Mouse (Mus musculus) liver, embryonic 12.5 days (tissue): ENCODE measurements around the gene Fgd5. TPM values are rescaled to one million over a fixed set of nuclear protein-coding genes. Genes with fewer than 3 reads are reported as not detected.
"Not testable (repeated sequence)": the region's sequence is repeated elsewhere in the genome, so short reads cannot be mapped to it uniquely, and the experiment has no call there.

ENCODE experiments used
- ATAC-seq: fragments of 200-750 bp; cut with Nextera tagmentation; 2 replicates; pipeline ENCODE4 v1.8.0; 2017; ENCODE audit warnings: moderate number of reproducible peaks, mild to moderate bottlenecking, moderate library complexity
- H3K27ac ChIP-seq: fragments of 300-500 bp; sonication (generic); 2 replicates; pipeline ENCODE4 v1.5.1; 2016; ENCODE audit warnings: mild to moderate bottlenecking
- H3K27me3 ChIP-seq: fragments of 300-500 bp; sonication (generic); replicated peaks from 2 replicates; pipeline ENCODE4 v1.6.1; 2016; ENCODE audit warnings: mild to moderate bottlenecking, moderate library complexity
- H3K36me3 ChIP-seq: fragments of 300-500 bp; sonication (generic); 2 replicates; pipeline ENCODE4 v1.6.1; 2016; ENCODE audit warnings: mild to moderate bottlenecking, moderate library complexity
- H3K4me1 ChIP-seq: fragments of 300-500 bp; sonication (generic); 2 replicates; pipeline ENCODE4 v1.6.1; 2016
- H3K4me2 ChIP-seq: fragments of 300-500 bp; sonication (generic); 2 replicates; pipeline ENCODE4 v1.6.1; 2016; ENCODE audit warnings: mild to moderate bottlenecking, moderate library complexity
- H3K4me3 ChIP-seq: fragments of 300-500 bp; sonication (generic); 2 replicates; pipeline ENCODE4 v1.5.1; 2016; ENCODE audit warnings: mild to moderate bottlenecking, moderate library complexity
- H3K9ac ChIP-seq: fragments of 300-500 bp; sonication (generic); 2 replicates; pipeline ENCODE4 v1.6.1; 2016; ENCODE audit warnings: mild to moderate bottlenecking, moderate library complexity
- H3K9me3 ChIP-seq: fragments of 300-500 bp; sonication (generic); replicated peaks from 2 replicates; pipeline ENCODE4 v1.6.1; 2016; ENCODE audit warnings: mild to moderate bottlenecking, moderate library complexity
- WGBS: fragments of 180-500 bp; shearing (Covaris S2); methylation state at CpG from one replicate; pipeline ENCODE4 v1.1.7; 2016; ENCODE audit not compliant: insufficient replicate concordance; 5-methylcytosine and 5-hydroxymethylcytosine counted together
- polyA plus RNA-seq: library from polyadenylated mRNA; unstranded; fragments of >200 nt; fragmentation: Nextera tagmentation; extraction: Ambion mirVana; gene quantifications from 2 replicates; pipeline ENCODE4 v1.2.1, GENCODE M21; 2016

Fgd5 gene
- polyA plus RNA-seq, result 5.9 and 6.0 TPM in 2 replicates

DNA sequence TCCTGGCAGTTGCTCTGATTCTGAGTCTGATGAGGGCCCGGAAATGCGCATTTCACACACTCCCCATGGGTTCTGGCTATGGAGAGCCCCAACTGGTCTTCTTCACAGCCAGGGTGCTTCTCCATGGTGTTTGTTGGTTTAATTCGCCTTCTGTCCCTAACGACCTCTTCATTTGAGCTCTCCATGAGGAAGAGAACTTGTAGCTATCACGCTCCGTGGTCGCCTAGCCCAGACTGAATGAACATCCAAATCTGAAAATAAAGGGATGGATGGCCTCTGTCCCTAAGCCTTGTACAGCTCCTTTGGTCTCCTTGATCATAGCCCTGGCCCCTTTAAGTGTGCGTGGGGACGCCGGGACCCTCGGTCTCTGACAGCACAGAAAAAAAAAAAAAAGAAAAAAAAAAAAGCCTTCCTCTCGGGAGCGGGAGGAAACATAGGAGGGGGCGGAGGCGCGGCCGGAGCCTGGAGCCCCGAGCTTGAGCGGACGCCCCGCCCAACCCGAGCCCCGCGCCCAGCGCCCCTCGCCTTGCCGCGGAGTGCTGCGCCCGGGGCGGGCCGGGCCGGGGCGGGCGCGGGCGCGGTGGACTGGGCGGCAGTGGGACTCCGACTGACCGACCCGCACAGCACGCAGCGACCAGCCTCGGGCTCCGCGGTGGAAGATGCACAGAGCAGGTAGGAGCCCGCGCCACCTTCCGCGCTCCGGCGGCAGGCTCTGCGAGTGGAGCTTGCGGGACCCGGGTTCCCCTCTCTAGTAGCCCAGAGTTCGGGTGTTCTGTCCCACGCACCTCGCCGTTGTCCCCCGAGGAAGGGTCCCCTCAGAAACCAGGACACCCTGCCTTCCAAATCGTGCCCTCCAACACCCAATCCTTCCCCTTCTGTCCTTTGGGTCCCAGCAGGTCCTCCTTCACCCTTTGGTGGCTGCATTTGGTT lies at the start of gene Fgd5:
Gene Fgd5 (plus strand): TSS at position 508 of the 930 bp plus-strand sequence.
- Histone ChIP-seq H3K9me3 (no peaks in the 10 kb centered on the region), H3K36me3 (no peaks in the 10 kb centered on the region), H3K9ac (peak within 1 kb of the TSS; percentile 56), H3K4me3 (peak within 1 kb of the TSS; percentile 56), H3K27me3 (peaks cover 58% of the 10 kb centered on the region), H3K4me1 (0 out of 2 replicates have a peak, but pooled peaks cover 3% of the 10 kb centered on the region), H3K4me2 (peak within 1 kb of the TSS; percentile 66), H3K27ac (no peak within 1 kb of the TSS)
- 1% methylated on average over 48 of the region's 62 CpGs for WGBS
- ATAC-seq, result peak; percentile 30; the same call in 1 of the 2 replicates

- no peaks in the 10 kb centered on the region for H3K4me1 ChIP-seq
- no peak overlapping the region for H3K9ac ChIP-seq
- no peak for ATAC-seq
- H3K36me3 ChIP-seq, result no peaks in the 10 kb centered on the region
- no peaks in the 10 kb centered on the region for H3K27me3 ChIP-seq
- no peak overlapping the region for H3K4me2 ChIP-seq
- 75% methylated on average over 5 of the region's 5 CpGs for WGBS
- no peak overlapping the region for H3K27ac ChIP-seq
- H3K9me3 ChIP-seq, result no peaks in the 10 kb centered on the region
- no peak overlapping the region for H3K4me3 ChIP-seq
Measured at GRCm38 (mm10) chr6:91931231-91931630, 47.4 kb upstream of the Fgd5 start.

GRCm38 (mm10) chr6:91938491-91938890 lies 40.2 kb upstream of the Fgd5 start:
- Histone ChIP-seq H3K27me3 (no peaks in the 10 kb centered on the region), H3K4me1 (no peaks in the 10 kb centered on the region), H3K27ac (no peak overlapping the region), H3K4me3 (no peak overlapping the region), H3K4me2 (no peak overlapping the region), H3K9ac (no peak overlapping the region), H3K36me3 (no peaks in the 10 kb centered on the region), H3K9me3 (no peaks in the 10 kb centered on the region)
- WGBS, result 61% methylated on average over 4 of the region's 4 CpGs
- no peak for ATAC-seq

GRCm38 (mm10) chr6:91948426-91948825 lies 30.3 kb upstream of the Fgd5 start:
- no peak overlapping the region for H3K4me2 ChIP-seq
- WGBS, result 54% methylated on average over 2 of the region's 2 CpGs
- no peaks in the 10 kb centered on the region for H3K9me3 ChIP-seq
- H3K4me1 ChIP-seq, result no peaks in the 10 kb centered on the region
- no peak overlapping the region for H3K4me3 ChIP-seq
- H3K27me3 ChIP-seq, result no peaks in the 10 kb centered on the region
- no peak for ATAC-seq
- no peak overlapping the region for H3K27ac ChIP-seq
- no peaks in the 10 kb centered on the region for H3K36me3 ChIP-seq
- H3K9ac ChIP-seq, result no peak overlapping the region

GRCm38 (mm10) chr6:91958015-91958414 lies 20.7 kb upstream of the Fgd5 start:
- H3K4me1 ChIP-seq, H3K27me3 ChIP-seq, H3K4me3 ChIP-seq, H3K4me2 ChIP-seq, H3K9me3 ChIP-seq, H3K9ac ChIP-seq, H3K27ac ChIP-seq, H3K36me3 ChIP-seq, ATAC-seq: not testable (repeated sequence)
- WGBS, result 22% methylated on average over 4 of the region's 8 CpGs

DNA sequence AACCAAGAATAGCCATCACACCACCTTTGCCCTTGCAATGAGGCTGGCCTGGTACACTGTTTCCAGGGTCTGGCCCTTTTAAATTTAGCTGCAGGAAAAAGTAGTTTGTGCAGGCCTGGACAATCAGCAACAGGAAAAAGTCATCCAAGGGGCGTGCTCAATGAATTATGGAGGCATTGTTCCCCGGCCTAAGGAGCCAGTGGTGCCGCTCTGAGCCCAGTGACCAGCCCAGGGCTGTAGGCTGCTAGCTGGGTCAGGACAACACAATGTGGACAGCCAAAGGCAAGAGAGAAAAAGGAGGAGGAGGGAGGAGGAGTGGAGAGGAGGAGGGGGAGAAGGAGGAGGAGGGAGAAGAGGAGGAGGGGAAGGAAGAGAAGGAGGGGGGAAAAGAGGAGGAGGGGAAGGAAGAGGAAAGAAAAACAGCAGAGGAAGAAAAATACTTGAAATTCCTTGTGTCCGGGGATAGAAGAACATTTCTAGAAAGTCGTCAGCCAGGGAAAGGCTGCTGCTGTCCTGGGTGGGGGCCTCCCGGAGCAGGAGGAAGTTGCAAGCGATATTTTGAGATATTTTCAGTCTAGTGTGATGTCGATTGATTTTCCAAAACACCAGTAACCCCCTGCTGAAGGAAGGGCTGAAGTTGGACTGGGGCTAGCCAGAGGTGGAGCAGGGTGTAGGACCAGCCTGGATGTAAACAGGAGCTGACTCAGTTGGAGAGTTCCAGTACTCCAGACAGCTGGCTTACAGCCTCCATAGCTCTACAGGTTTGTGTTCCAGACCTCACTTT lies 18.5 kb upstream of the Fgd5 start:
- Histone ChIP-seq H3K27me3 (peaks cover 11% of the 10 kb centered on the region; the same call in 1 of the 2 replicates), H3K4me2 (no peak overlapping the region), H3K9ac (no peak overlapping the region), H3K27ac (no peak overlapping the region; the same call in 1 of the 2 replicates), H3K4me1 (no peaks in the 10 kb centered on the region), H3K4me3 (no peak overlapping the region), H3K9me3 (no peaks in the 10 kb centered on the region), H3K36me3 (no peaks in the 10 kb centered on the region)
- no peak for ATAC-seq
- WGBS, result 31% methylated on average over 8 of the region's 8 CpGs

GRCm38 (mm10) chr6:91963429-91963828 lies 15.2 kb upstream of the Fgd5 start:
- Histone ChIP-seq H3K4me2 (no peak overlapping the region), H3K9me3 (no peaks in the 10 kb centered on the region), H3K4me3 (no peak overlapping the region), H3K27ac (no peak overlapping the region), H3K9ac (no peak overlapping the region), H3K36me3 (no peaks in the 10 kb centered on the region), H3K4me1 (no peaks in the 10 kb centered on the region), H3K27me3 (peaks cover 8% of the 10 kb centered on the region; the same call in 1 of the 2 replicates)
- ATAC-seq, result no peak
- WGBS, result 20% methylated on average over 4 of the region's 4 CpGs

DNA sequence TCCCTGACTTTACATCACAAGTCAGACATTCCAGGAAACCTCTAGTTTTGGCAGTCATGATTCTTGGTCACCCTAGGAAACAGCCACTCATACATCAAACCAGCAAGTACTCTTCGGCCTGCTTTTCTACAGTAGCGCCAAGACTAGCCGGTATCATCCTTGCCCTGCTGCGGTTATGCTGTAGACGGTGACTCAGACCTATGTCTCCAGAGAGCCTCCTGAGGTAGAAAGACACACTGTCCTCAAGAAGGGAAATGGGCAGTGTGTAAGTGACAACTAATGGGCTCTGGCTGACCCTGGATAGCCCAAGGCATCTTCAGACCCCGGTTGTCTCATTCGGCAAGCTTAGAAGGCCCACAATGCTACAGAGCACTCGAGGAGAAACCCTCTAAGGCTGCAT lies 13.6 kb upstream of the Fgd5 start:
- Histone ChIP-seq H3K4me2 (no peak overlapping the region), H3K36me3 (no peaks in the 10 kb centered on the region), H3K27me3 (peaks cover 8% of the 10 kb centered on the region; the same call in 1 of the 2 replicates), H3K4me1 (no peaks in the 10 kb centered on the region), H3K27ac (no peak overlapping the region), H3K4me3 (no peak overlapping the region), H3K9ac (no peak overlapping the region), H3K9me3 (no peaks in the 10 kb centered on the region)
- 76% methylated on average over 8 of the region's 8 CpGs for WGBS
- ATAC-seq, result no peak

DNA sequence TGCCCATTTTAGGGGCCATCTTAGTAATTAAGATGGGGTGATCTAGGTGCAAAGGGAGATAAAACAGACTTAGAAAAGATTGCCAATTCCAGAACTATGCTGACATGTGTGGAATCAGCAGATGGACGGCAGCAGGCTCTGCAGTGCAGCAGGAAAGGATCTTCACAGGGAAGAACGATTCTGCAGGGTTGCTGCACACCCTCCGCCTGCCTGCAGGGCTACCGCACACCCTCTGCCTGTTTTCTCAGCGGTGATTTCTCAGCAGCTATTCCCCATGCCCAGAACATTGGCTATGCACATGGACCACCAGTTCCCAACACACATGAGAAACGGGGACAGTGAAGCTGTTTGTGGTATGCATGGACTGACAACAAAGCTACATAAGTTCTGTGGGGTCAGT lies 12.7 kb upstream of the Fgd5 start:
- 62% methylated on average over 6 of the region's 6 CpGs for WGBS
- Histone ChIP-seq H3K27me3 (peaks cover 8% of the 10 kb centered on the region; the same call in 1 of the 2 replicates), H3K4me1 (no peaks in the 10 kb centered on the region), H3K4me3 (no peak overlapping the region), H3K9ac (no peak overlapping the region), H3K27ac (no peak overlapping the region), H3K4me2 (no peak overlapping the region), H3K36me3 (no peaks in the 10 kb centered on the region), H3K9me3 (no peaks in the 10 kb centered on the region)
- ATAC-seq, result no peak

DNA sequence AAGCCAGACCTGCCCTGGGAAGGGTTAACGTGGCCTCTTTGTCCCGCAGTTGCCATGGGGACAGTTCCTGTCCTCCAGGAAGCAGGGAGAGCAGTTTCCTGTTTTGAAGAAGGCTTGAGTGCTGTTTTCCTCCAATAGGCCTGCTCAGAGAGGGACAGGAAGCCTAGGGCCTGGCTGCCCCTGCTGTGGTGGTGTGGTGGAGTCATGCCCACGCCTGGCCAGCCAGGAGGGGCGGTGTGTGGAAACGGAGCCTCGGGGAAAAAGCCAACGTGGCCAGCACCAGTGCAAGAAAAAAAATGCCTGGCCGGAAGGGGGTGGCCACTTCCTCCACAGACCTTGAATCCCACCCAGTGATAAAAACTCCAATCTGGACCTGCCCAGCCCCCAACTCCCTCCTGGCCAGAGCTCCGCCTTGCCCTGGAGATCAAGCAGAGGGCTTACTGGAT lies 6.5 kb upstream of the Fgd5 start:
- Histone ChIP-seq H3K27me3 (peaks cover 9% of the 10 kb centered on the region), H3K27ac (peak overlapping the region; percentile 36; the same call in 1 of the 2 replicates), H3K4me3 (no peak overlapping the region), H3K9me3 (no peaks in the 10 kb centered on the region), H3K36me3 (no peaks in the 10 kb centered on the region), H3K4me2 (no peak overlapping the region), H3K4me1 (peaks cover 23% of the 10 kb centered on the region), H3K9ac (no peak overlapping the region)
- ATAC-seq, result peak; percentile 60
- WGBS, result 14% methylated on average over 9 of the region's 9 CpGs

- ATAC-seq, result no peak
Measured at GRCm38 (mm10) chr6:91973972-91974371, 4.7 kb upstream of the Fgd5 start.

More at GRCm38 (mm10) chr6:91973972-91974371, 4.7 kb upstream of the Fgd5 start:
- Histone ChIP-seq H3K4me3 (no peak overlapping the region), H3K27me3 (peaks cover 27% of the 10 kb centered on the region), H3K9ac (no peak overlapping the region), H3K27ac (no peak overlapping the region), H3K9me3 (no peaks in the 10 kb centered on the region), H3K4me1 (peaks cover 26% of the 10 kb centered on the region), H3K4me2 (no peak overlapping the region), H3K36me3 (no peaks in the 10 kb centered on the region)
- WGBS, result 31% methylated on average over 6 of the region's 6 CpGs
